Mouse (Mus musculus) 3134 (cell line): ENCODE results near the gene Efhd1.

Experiments used
- DNase-seq: peaks from one replicate; pipeline ENCODE4 v3.0.0-alpha.2; 2011; ENCODE audit warnings: low spot score; ENCODE audit not compliant: insufficient read length; ENCODE audit errors: extremely low read depth

Gene Efhd1

DNA sequence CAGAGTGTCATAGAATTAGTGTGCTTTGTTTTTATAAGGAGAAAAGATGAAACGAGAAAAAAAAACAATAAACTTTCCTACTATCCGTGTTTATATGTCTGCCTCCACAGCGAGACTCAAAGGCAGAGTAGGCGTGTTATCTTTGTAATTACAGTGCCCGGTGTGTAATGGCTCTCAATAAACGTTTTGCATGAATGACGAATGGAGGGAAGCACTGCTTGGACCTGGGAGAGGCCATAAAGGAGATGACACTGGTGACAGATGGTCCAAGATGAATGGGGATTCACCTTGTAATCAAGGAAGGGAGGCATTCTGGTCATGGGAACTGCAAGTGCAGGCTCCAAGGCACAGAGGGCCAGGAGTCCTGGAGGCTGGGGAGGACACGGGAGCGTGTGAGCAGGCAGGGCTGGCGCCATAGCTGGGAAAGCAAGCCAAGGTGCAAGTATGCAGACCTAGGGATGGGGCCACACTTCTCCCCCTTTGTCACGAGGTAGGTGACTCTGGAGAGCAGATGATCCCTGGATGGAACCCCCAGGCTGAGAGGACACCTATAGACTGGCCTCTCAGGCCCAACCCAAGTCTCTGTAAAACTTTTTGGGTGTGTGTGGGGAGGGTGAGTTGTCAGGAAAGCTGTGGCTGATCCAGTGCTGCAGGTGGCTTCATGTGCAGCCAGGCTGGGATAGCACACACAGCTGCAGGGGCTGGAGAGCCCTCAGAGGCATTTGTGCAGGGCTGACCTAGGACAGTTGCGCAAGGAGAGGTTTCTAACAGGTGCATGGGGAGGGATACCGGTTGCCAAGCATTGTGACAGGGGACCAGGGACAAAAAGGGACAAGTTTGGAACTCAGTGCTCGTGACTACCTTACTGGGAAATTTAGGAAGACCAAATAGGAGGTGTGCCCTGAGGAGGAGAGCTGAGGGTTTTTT lies 36.5 kb downstream of the Efhd1 start:
- no peak for DNase-seq

DNA sequence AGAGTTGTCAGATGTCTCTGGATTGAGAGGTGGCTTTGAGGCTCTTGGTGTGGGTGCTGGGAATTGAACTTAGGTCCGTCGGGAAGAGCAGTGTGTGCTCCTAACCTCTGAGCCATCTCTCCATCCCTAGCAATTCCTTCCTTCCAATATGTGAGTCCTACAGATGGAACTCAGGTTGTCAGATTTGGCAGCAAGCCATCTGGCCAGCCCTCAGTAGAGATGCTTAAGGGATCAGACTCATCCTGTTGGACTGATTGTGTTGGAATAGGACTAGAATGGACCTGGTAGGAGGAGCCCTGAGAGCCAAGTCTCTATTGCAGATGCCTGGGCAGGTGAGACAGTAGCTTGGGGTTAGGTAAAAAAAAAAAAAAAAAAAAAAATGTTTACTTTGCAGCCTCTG lies 37.8 kb downstream of the Efhd1 start:
- DNase-seq: no peak

DNA sequence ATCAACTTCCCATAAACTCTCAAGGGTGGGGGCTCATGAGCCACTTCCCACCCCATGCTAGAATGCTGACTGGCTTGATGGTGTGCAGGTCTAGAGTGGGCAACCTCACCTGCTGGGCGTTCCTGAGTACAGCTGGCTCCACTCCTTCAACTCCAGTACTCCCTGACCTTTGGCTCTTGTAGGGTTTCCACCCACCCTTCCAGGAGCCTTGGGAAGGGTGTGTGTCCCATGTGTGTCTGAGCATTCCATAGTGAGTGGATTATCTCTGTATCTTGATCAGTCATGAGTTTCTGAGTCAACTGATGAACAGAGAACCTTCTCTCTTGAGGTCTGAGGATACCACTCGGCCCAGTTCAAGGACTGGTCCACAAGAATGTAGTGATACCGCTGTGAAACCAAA lies 44.8 kb downstream of the Efhd1 start:
- no peak for DNase-seq

DNA sequence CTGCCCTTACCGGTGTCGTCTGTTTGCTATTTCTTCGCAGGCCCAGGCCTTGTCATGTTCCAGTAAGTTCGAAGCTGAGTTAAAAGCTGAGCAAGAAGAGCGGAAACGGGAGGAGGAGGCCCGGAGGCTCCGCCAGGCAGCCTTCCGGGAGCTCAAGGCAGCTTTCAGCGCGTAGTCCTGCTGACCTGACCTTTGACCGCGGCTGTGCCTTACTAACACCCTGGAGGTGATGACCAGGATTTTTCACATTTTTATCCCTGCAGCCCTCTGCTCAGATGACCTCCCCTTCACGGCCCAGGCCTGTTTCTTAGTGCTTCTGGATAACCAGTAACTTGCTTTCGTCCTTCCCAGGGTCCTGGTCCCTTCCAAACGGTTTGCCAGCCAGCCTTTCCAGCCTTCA lies 45.5 kb downstream of the Efhd1 start:
- DNase-seq: no peak

DNA sequence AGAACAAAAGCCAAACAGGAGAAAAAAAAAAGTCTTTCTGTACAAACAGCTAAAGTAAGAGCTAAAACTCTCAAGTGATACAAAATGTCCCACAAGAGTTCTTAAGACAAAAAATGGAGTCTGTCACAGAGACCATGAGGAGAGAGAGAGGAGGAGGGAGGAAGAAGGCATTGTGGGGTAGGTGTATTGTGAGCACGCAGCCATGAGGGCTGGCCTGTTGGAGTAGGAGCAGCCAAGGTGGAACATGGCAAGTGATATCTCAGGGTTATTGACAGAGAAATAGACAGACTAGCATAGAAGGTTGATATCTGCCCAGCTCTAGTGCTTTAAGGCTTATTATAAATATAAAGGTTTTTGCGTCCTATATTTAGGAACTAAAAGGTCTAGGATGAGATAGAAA lies 48.5 kb downstream of the Efhd1 start:
- DNase-seq: no peak

DNA sequence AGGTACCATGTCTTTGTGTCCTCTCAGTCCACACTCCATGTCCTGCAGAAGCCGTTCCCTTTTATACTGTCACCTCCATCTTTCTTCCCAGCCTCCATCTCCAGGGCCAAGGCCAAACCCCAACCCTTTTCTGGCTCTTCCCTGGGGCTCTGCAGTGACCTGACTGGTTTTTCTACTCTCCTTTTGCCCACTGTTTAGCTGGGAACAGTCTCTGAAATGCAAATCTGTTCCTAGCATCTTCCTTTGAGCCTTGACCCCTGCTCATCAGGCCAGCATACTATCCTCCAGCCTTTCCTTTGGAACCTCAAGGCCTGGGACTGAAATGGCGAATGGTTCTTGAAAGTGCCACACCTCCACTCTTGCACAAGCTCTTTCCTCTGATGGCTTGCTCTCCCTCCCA lies 49.0 kb downstream of the Efhd1 start:
- no peak for DNase-seq

DNA sequence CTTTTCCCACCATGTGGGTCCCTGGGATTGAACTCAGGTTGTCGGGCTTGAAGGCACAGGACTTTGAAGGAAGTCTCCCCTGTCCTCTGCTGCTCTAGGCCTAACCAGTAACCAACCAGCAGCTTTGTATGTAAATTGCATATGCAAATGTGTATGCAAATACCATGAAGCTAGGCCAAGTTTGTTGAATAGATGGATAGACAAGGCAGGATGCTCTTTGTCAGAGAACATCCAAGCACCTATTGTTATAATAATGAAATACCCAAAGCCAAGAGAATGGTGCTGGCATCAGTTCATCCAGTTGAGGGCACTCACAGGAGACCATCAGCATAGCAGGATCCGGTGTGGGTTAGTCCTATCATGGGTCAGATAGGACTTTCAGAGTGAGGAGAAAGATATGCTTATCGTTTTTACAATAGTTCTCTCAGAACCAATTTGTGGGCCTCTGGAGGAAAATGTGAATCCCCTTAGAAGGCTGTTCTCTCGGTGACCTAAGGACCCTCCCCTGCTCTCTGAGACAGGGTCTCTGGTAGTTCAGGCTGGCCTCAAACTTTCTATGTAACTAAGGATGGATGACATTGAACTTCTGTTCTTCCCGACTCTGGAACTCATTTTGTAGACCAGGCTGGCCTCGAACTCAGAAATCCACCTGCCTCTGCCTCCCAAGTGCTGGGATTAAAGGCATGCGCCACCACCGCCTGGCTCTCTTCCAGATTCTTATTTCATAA lies 49.8 kb downstream of the Efhd1 start:
- DNase-seq: no peak

DNA sequence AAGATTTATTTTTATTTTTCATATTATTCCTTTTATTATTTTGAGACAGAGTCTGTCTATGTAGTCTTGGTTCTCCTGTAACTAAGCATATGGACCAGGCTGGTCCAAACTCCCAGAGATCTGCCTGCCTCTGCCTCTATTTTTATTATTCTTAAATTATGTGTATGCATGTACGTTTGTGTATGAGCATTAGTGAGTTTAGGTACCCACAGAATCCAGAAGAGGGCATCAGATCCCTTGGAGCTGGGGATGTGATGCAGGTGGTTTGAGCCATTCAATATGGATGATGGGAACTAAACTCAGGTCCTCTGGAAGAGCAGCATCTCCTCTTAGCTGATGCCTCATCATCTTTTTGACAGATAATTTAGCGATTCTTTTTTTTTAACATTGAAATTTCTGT lies 51.3 kb downstream of the Efhd1 start:
- DNase-seq: no peak

DNA sequence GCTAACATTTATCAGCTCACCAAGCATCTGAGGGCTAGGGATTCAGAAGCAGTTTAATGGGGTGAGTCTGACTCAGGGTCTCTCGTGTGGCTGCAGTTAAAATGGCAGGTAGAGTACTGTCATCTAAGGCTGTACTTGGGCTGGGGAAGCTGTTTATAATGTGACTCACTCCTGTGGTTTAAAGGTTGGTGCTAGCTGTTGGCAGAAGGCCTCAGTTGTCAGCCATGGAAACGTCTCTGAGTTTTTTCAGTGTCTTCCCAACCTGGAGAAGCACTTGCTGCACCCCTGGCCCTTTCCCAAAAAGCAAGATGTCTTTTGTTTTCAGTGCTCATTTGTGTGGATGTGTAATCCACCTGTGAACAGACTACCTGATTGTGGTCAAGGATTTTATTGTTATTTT lies 51.7 kb downstream of the Efhd1 start:
- peak; percentile 56 for DNase-seq

DNA sequence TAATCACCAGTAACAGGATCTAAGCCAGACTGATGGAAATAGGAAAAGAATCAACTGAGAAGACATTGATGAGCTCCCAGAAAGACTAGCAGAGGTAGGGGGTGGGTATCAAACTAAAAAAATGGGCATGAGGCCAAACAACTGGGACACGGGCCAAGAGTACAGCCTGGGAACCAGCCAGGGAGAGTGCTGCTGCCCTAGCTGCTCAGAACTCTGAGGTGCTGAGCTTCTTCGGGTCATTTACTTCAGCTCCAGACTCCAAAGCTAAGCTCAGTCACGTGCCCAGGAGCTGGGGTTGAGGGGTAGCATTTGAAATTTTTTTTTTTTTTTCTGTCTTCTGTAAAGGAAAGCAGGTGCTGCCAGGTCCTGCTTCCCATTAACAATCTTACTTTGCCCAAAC lies 52.5 kb downstream of the Efhd1 start:
- peak; percentile 24 for DNase-seq

DNA sequence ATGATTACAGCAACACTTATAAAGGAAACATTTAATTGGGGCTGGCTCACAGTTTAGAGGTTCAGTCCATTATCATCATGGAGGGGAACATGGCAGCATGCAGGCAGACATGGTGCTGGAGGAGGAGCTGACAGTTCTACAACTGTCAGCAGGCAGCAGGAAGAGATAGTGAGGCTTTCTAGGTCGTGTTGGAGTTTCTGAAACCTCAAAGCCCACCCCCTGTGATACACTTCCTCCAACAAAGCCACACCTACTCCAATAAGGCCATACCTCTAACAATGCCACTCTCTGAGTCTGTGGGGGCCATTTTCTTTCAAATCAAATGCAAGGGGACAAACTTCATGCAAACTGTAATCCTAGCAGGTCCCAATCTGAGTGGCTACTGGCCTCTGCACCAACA lies 56.9 kb downstream of the Efhd1 start:
- no peak for DNase-seq

DNA sequence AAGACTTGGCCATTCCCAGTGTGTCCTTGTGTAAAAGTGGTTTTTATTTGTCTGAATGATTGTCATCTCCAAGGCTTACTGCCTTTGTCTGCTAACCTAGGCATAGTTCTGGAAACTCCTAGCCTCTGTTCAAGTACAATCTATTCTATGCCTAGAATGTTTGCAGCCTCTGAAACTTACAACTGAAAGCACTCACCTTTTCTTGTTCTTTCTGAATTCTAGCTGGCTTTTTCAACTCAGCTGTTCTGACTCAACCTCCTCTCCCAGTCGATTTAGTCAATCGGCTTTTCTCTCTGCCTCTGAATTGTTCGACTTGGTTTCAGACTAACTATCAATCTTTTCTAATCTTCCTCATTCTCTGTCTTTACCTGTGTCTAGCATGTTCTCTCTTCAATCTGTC lies 58.6 kb downstream of the Efhd1 start:
- DNase-seq: no peak

DNA sequence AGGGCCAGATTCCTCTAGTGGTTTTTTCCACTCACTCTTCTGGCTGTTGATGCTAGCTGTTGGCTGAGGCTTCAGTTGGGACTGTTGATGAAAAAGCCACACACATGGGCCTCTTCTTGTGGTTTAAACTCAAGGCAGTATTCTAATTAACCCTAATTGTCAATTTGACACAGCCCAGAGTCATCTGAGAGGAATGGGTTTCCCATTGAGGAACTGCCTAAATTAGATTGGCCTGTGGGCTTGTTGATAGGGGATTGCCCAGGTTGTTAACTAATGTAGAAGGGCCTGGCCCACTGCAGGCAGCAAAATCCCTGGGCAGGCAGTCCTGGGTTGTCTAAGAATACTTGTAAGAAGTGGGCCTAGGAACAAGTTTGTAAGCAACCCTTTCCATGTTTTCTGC lies 60.5 kb downstream of the Efhd1 start:
- DNase-seq: no peak

DNA sequence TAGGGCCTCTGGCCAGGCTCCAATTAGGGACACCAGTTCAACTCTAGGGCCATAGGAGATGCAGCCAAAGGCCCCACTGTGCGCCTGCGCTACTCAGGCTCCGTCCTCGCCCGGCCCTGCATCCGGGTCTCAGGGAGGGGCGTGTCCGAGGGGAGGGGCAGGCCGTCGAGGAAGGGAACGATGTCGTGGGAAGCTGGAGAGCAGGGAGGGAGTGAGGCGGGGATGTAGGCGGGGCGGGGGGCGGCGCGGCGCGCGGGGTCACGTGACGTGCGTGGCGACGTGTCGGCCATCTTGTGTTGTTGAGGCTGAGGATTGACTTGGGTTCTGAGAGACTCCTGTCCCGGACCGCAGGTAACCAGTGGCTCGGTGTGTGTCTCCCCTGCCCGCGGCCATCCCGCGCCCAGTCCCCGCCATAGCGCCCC lies 62.6 kb downstream of the Efhd1 start, which contains the start of gene Gigyf2:
Gene Gigyf2, plus strand, starts transcription at position 257 of the 422 bp plus-strand sequence.
- peak; percentile 100 for DNase-seq

DNA sequence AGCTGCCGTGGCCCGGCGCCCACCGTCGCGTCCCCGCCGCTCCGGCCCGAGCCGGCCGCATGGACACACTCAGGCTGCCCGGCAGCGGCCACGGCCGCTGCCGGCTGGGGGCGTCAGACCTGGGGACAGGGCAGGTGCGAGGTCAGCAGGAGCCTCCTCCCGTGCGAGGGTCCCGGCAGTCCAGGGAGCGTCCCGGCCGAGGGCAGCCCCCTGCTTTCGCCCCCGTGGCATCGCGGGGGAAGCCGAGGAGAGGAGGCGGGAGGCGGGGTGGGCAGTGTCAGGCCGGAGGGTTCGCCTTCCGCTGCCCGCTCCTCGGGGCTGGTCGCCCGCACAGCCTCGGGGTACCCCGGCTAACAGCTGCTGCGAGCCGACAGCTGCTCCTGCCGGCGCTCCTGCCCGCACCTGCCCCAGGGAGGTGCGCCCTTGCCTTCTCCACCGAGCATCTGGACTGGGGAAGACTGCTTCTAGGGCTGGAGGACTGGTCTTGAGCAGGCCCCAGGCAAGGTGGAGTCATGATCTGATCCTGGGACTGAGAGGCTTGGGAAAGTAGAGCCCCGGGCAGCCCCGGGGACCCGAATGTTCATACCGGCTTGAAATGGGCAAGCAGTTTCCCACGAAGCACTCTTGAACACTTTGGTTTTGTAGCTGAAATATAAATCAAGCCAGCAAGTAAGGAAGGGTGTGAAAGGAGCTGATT lies 63.1 kb downstream of the Efhd1 start:
- peak; percentile 74 for DNase-seq

DNA sequence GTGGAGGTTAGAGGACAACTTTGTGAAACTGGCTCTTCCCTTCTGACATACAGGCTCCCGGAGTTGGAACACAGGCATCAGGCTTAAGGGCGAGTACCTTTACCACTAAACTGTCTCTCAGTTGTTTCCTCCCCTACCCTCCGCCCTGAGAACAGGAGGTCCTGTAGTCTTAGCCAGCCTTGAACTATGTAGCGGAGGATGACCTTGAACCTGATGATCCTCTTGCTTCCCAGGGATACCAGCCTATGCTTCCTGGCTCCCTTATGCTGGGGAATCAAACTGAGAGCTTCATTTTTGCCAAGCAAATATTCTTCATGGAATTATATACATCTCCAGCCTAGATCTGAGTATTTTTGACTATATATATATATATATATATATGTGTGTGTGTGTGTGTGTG lies 67.6 kb downstream of the Efhd1 start:
- DNase-seq: no peak

DNA sequence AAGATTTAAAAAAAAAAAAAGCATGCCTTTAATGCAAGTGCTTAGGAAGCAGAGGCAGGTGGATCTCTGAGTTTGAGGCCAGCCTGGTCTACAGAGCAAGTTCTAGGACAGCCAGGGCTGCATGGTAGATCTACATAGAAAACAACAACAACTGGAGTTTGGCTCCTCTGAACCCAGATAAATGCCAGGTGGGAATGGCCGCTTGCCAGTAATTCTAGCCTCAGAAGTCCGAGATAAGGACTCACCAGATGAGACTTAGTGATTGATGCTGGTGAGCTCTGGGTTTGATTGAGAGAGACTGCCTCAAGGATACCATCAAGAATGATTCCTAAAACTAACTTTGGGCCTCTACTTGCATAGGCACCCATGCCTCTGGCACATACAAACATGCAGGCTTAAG lies 86.4 kb downstream of the Efhd1 start:
- DNase-seq: no peak

DNA sequence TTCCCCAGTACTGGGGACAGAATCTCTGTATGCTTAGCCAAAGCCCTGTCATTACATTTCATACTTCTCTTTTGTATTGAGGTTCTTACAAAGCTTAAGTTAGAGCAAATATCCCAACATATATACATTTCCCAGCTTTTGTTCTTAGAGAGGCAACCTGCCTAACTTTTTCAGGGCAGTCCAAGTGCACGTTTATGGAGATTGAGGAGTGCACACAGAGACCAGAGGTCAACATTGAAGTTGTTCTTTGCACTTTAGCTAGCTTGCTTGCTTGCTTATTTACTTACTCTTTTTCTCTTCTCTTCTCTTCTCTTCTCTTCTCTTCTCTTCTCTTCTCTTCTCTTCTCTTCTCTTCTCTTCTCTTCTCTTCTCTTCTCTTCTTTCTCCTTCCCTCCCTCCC lies 96.1 kb downstream of the Efhd1 start:
- DNase-seq: no peak
